Mouse (Mus musculus) liver, adult 2 months (tissue): ENCODE results near the gene Abcg5. TPM values are rescaled to one million over a fixed set of nuclear protein-coding genes. Genes with fewer than 3 reads are reported as not detected.
A peak's percentile ranks its signal among the peaks of the same experiment; 100 is the strongest.

Source experiments
- DNase-seq: peaks from one replicate; pipeline ENCODE4 v3.0.0-alpha.2; 2011; ENCODE audit warnings: low read depth, low spot score; ENCODE audit errors: extremely low read depth
- H3K27ac ChIP-seq: fragments of 200-500 bp; replicated peaks from 2 replicates; pipeline ENCODE4 v1.5.1; 2012; ENCODE audit warnings: low read depth, mild to moderate bottlenecking, control low read depth, inconsistent platforms, low read length; ENCODE audit not compliant: insufficient read depth
- H3K27me3 ChIP-seq: fragments of 200-500 bp; 2 replicates; pipeline ENCODE4 v1.6.1; 2012; ENCODE audit warnings: mild to moderate bottlenecking, moderate library complexity, low read length, inconsistent platforms; ENCODE audit not compliant: control insufficient read depth, insufficient read depth
- H3K36me3 ChIP-seq: fragments of 200-500 bp; 2 replicates; pipeline ENCODE4 v1.6.1; 2012; ENCODE audit warnings: low read length, inconsistent platforms; ENCODE audit not compliant: control insufficient read depth, insufficient read depth
- H3K4me1 ChIP-seq: fragments of 200-500 bp; 2 replicates; pipeline ENCODE4 v1.6.1; 2011; ENCODE audit warnings: low read length; ENCODE audit not compliant: control insufficient read depth, insufficient read depth
- H3K4me3 ChIP-seq: fragments of 200-500 bp; 2 replicates; pipeline ENCODE4 v1.5.1; 2011; ENCODE audit warnings: low read depth, mild to moderate bottlenecking, control low read depth, low read length, moderate library complexity; ENCODE audit not compliant: insufficient read depth
- H3K79me2 ChIP-seq: fragments of 200-500 bp; 2 replicates; pipeline ENCODE4 v1.6.1; 2012; ENCODE audit warnings: inconsistent platforms, mild to moderate bottlenecking, low read length, moderate library complexity; ENCODE audit not compliant: control insufficient read depth, insufficient read depth
- H3K9ac ChIP-seq: fragments of 200-500 bp; 2 replicates; pipeline ENCODE4 v1.6.1; 2012; ENCODE audit warnings: low read depth, mild to moderate bottlenecking, control low read depth, inconsistent platforms, low read length
- CTCF ChIP-seq: fragments of 200-500 bp; IDR thresholded peaks from 2 replicates; pipeline ENCODE4 v1.5.1; 2011; ENCODE audit warnings: low read depth, low read length, control low read depth
- POLR2A ChIP-seq: fragments of 200-500 bp; IDR thresholded peaks from 2 replicates; pipeline ENCODE4 v1.6.1; 2011; ENCODE audit warnings: low read length, control low read depth; ENCODE audit not compliant: insufficient read depth; ENCODE audit errors: extremely low read depth
- WGBS: fragments of 180-500 bp; shearing (Covaris S2); methylation state at CpG from one replicate; pipeline ENCODE4 v1.1.7; 2018; 5-methylcytosine and 5-hydroxymethylcytosine counted together
- polyA plus RNA-seq: library from polyadenylated mRNA; depleted of rRNA; stranded (reverse); fragments of >200 nt; gene quantifications from 2 replicates; pipeline ENCODE4 v1.2.3, GENCODE M21; 2012
- total RNA-seq: library from RNA; depleted of rRNA; stranded (reverse); fragments of >200 nt; gene quantifications from 2 replicates; pipeline ENCODE4 v1.2.3, GENCODE M21; 2014

The Abcg5 gene
- total and polyA plus RNA-seq, 2 experiments: 118 to 133 TPM

GRCm38 (mm10) chr17:84672376-84673369, 10.1 kb downstream of the Abcg5 start:
- Histone ChIP-seq H3K27me3 (no peaks in the 10 kb centered on the region), H3K36me3 (peaks cover 55% of the 10 kb centered on the region), H3K4me1 (peaks cover 5% of the 10 kb centered on the region), H3K79me2 (no peaks in the 10 kb centered on the region), H3K9ac (no peak overlapping the region), H3K27ac (no peak overlapping the region), H3K4me3 (no peak overlapping the region)
- peak; percentile 86 for DNase-seq
- WGBS: 52% methylated on average over 16 of the region's 16 CpGs
- no peak for TF ChIP-seq POLR2A
- no peak for TF ChIP-seq CTCF

- WGBS: 89% methylated on average over 3 of the region's 3 CpGs
- no peak overlapping the region for H3K27ac ChIP-seq
- TF ChIP-seq CTCF (no peak), POLR2A (no peak)
Observed at GRCm38 (mm10) chr17:84667848-84668247, 15.0 kb downstream of the Abcg5 start.

GRCm38 (mm10) chr17:84665691-84666090, 17.1 kb downstream of the Abcg5 start:
- peaks cover 47% of the 10 kb centered on the region for H3K36me3 ChIP-seq
- 78% methylated on average over 9 of the region's 9 CpGs for whole genome bisulfite sequencing
- no peak overlapping the region for H3K9ac ChIP-seq
- H3K4me3 ChIP-seq: no peak overlapping the region
- H3K79me2 ChIP-seq: no peaks in the 10 kb centered on the region
- no peaks in the 10 kb centered on the region for H3K27me3 ChIP-seq
- TF ChIP-seq CTCF (no peak), POLR2A (no peak)
- H3K4me1 ChIP-seq: no peaks in the 10 kb centered on the region
- H3K27ac ChIP-seq: no peak overlapping the region
- DNase-seq: no peak

More at GRCm38 (mm10) chr17:84667848-84668247, 15.0 kb downstream of the Abcg5 start:
- no peaks in the 10 kb centered on the region for H3K79me2 ChIP-seq
- no peak overlapping the region for H3K4me3 ChIP-seq
- H3K9ac ChIP-seq: no peak overlapping the region
- H3K36me3 ChIP-seq: peaks cover 49% of the 10 kb centered on the region
- H3K27me3 ChIP-seq: no peaks in the 10 kb centered on the region
- no peak for DNase-seq
- H3K4me1 ChIP-seq: peaks cover 3% of the 10 kb centered on the region

GRCm38 (mm10) chr17:84665053-84665452, 17.8 kb downstream of the Abcg5 start:
- H3K27ac ChIP-seq: no peak overlapping the region

GRCm38 (mm10) chr17:84658951-84659350, 23.9 kb downstream of the Abcg5 start:
- no peak for TF ChIP-seq CTCF
- no peak for TF ChIP-seq POLR2A
- no peaks in the 10 kb centered on the region for H3K4me1 ChIP-seq
- peaks cover 13% of the 10 kb centered on the region for H3K36me3 ChIP-seq
- H3K27me3 ChIP-seq: no peaks in the 10 kb centered on the region
- no peak overlapping the region for H3K4me3 ChIP-seq
- no peak overlapping the region for H3K9ac ChIP-seq
- DNase-seq: no peak
- WGBS: 83% methylated on average over 8 of the region's 8 CpGs
- H3K27ac ChIP-seq: no peak overlapping the region
- no peaks in the 10 kb centered on the region for H3K79me2 ChIP-seq

More at GRCm38 (mm10) chr17:84665053-84665452, 17.8 kb downstream of the Abcg5 start:
- no peaks in the 10 kb centered on the region for H3K27me3 ChIP-seq
- H3K79me2 ChIP-seq: no peaks in the 10 kb centered on the region
- no peaks in the 10 kb centered on the region for H3K4me1 ChIP-seq
- WGBS: 76% methylated on average over 10 of the region's 10 CpGs
- TF ChIP-seq POLR2A (no peak), CTCF (no peak)
- peaks cover 41% of the 10 kb centered on the region for H3K36me3 ChIP-seq
- no peak for DNase-seq
- H3K4me3 ChIP-seq: no peak overlapping the region
- H3K9ac ChIP-seq: no peak overlapping the region
